Mouse (Mus musculus): Measurements from ENCODE around the gene Olfr523. TPM values are rescaled to one million over a fixed set of nuclear protein-coding genes. Genes with fewer than 3 reads are reported as not detected.

The Olfr523 gene
- polyA plus RNA-seq, 1 experiment from 2014 or later: not detected

DNA sequence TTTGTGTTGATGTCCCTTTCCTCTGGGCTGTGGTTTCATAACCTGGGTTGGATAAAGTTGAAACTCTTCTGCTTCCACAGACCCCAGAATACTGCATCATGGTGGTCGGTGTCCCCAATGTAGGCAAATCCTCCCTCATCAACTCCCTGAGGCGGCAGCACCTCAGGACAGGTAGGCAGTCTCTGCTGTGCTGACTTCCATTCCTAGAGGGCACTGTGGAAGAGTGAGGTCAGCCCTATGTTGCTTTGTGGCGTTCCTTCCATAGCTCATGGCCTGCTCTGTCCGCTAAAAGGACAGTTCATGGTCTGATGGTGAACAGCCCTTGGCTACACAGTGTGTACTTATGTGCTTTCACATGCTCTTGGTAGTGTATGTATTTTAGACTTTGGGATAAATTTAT lies 28.5 kb upstream of the Olfr523 start:
- Histone ChIP-seq H3K27ac (no peak overlapping the region), H3K4me1 (no peaks in the 10 kb centered on the region), H3K4me2 (replicated peaks) (no peak overlapping the region), H3K9me3 (no peaks in the 10 kb centered on the region), H3K27me3 (replicated peaks) (no peaks in the 10 kb centered on the region), H3K4me3 (no peak overlapping the region), H3K36me3 (peaks cover 5% of the 10 kb centered on the region; the same call in 1 of the 2 replicates), H3K9ac (no peak overlapping the region)
- ATAC-seq (ENCODE audit: low FRiP score, low read depth): no peak
- 87% methylated on average over 4 of the region's 4 CpGs for WGBS

GRCm38 (mm10) chr7:140153383-140153782 lies 19.6 kb upstream of the Olfr523 start:
- H3K27me3 ChIP-seq (replicated peaks): peaks cover 27% of the 10 kb centered on the region
- WGBS: 5% methylated on average over 28 of the region's 28 CpGs
- H3K4me3 ChIP-seq: peak overlapping the region; percentile 20
- no peaks in the 10 kb centered on the region for H3K9me3 ChIP-seq
- peaks cover 8% of the 10 kb centered on the region; the same call in 1 of the 2 replicates for H3K36me3 ChIP-seq
- H3K9ac ChIP-seq: peak overlapping the region; percentile 58
- H3K4me1 ChIP-seq: peaks cover 8% of the 10 kb centered on the region
- H3K4me2 ChIP-seq (replicated peaks): peak overlapping the region; percentile 62
- H3K27ac ChIP-seq: no peak overlapping the region
- peak; percentile 42 for ATAC-seq (ENCODE audit: low FRiP score, low read depth)

GRCm38 (mm10) chr7:140153829-140154217 lies 19.2 kb upstream of the Olfr523 start:
- H3K9me3 ChIP-seq: no peaks in the 10 kb centered on the region
- peaks cover 8% of the 10 kb centered on the region; the same call in 1 of the 2 replicates for H3K36me3 ChIP-seq
- peak overlapping the region; percentile 62 for H3K4me2 ChIP-seq (replicated peaks)
- H3K4me3 ChIP-seq: peak overlapping the region; percentile 36
- H3K4me1 ChIP-seq: peaks cover 8% of the 10 kb centered on the region
- H3K9ac ChIP-seq: peak overlapping the region; percentile 58
- 26% methylated on average over 4 of the region's 4 CpGs for WGBS
- H3K27ac ChIP-seq: no peak overlapping the region
- peaks cover 27% of the 10 kb centered on the region for H3K27me3 ChIP-seq (replicated peaks)
- 0 out of 2 replicates have a peak, but pooled peaks have one; percentile 8 for ATAC-seq (ENCODE audit: low FRiP score, low read depth)

GRCm38 (mm10) chr7:140154218-140154927 lies 18.6 kb upstream of the Olfr523 start, which contains the start of gene Sprn:
Gene Sprn, minus strand, starts transcription at chr7:140154877.
- peak; percentile 49 for ATAC-seq (ENCODE audit: low FRiP score, low read depth)
- no peaks in the 10 kb centered on the region for H3K9me3 ChIP-seq
- H3K9ac ChIP-seq: peak within 1 kb of the TSS; percentile 58
- peaks cover 8% of the 10 kb centered on the region; the same call in 1 of the 2 replicates for H3K36me3 ChIP-seq
- peaks cover 27% of the 10 kb centered on the region for H3K27me3 ChIP-seq (replicated peaks)
- WGBS: 2% methylated on average over 28 of the region's 28 CpGs
- H3K4me1 ChIP-seq: peaks cover 8% of the 10 kb centered on the region
- peak within 1 kb of the TSS; percentile 62 for H3K4me2 ChIP-seq (replicated peaks)
- H3K4me3 ChIP-seq: peak within 1 kb of the TSS; percentile 36
- H3K27ac ChIP-seq: no peak within 1 kb of the TSS

GRCm38 (mm10) chr7:140160363-140160762 lies 12.7 kb upstream of the Olfr523 start:
- Histone ChIP-seq H3K4me2 (replicated peaks) (no peak overlapping the region), H3K27ac (no peak overlapping the region), H3K36me3 (no peaks in the 10 kb centered on the region), H3K27me3 (replicated peaks) (no peaks in the 10 kb centered on the region), H3K9me3 (no peaks in the 10 kb centered on the region), H3K4me3 (no peak overlapping the region), H3K9ac (no peak overlapping the region), H3K4me1 (no peaks in the 10 kb centered on the region)
- ATAC-seq (ENCODE audit: low FRiP score, low read depth): no peak
- WGBS: 85% methylated on average over 3 of the region's 3 CpGs

DNA sequence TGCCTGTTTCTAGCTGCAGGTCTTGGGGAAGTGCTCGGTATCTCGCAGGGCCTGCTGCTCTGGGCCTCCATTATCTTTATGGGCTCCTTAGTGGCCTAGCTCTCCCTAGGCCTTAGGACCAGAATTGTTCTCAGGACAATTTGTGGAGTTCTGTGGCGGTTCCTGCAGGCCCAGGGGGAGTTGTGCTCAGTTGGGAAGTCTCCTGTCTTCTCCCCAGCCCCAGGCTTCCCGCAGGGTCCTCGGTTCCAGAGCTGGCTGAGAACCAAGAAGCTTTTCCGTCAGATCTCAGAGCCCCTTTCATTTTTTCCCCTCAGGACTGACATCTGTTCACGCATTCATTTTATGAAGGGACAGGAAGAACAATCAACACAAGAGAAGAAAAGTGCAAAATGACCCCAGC lies 8.4 kb upstream of the Olfr523 start, which contains the start of gene Olfr522:
Gene Olfr522 (minus strand): TSS at position 101 of the 400 bp plus-strand sequence.
- H3K27ac ChIP-seq: no peak within 1 kb of the TSS
- H3K36me3 ChIP-seq: no peaks in the 10 kb centered on the region
- no peak within 1 kb of the TSS for H3K4me2 ChIP-seq (replicated peaks)
- ATAC-seq (ENCODE audit: low FRiP score, low read depth): no peak
- no peak within 1 kb of the TSS for H3K4me3 ChIP-seq
- H3K27me3 ChIP-seq (replicated peaks): no peaks in the 10 kb centered on the region
- H3K4me1 ChIP-seq: no peaks in the 10 kb centered on the region
- no peak within 1 kb of the TSS for H3K9ac ChIP-seq
- WGBS: 76% methylated on average over 7 of the region's 7 CpGs
- H3K9me3 ChIP-seq: no peaks in the 10 kb centered on the region

DNA sequence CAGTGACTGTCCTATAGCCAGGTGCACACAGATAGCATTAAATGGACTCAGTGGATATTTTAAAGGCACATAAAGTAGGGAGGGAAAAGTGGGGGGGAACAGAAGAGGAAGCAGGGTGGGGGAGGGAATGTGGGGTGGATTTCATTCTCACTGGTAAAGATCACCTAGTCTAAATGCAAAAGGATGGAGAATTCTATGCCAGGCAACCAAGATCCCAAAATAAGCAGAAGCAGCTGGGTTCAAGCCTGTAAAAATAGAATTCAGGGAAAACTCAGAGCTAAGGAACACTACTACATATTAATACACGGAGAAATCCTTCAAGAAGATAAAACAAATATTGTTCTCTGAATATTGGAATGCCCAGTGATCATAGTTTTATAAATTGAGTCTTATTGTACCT lies 5.1 kb upstream of the Olfr523 start:
- Histone ChIP-seq H3K9ac (no peak overlapping the region), H3K4me2 (replicated peaks) (no peak overlapping the region), H3K27me3 (replicated peaks) (no peaks in the 10 kb centered on the region), H3K36me3 (no peaks in the 10 kb centered on the region), H3K9me3 (no peaks in the 10 kb centered on the region), H3K27ac (no peak overlapping the region), H3K4me1 (no peaks in the 10 kb centered on the region), H3K4me3 (no peak overlapping the region)
- 80% methylated on average over 1 of the region's 1 CpGs for WGBS
- no peak for ATAC-seq (ENCODE audit: low FRiP score, low read depth)

DNA sequence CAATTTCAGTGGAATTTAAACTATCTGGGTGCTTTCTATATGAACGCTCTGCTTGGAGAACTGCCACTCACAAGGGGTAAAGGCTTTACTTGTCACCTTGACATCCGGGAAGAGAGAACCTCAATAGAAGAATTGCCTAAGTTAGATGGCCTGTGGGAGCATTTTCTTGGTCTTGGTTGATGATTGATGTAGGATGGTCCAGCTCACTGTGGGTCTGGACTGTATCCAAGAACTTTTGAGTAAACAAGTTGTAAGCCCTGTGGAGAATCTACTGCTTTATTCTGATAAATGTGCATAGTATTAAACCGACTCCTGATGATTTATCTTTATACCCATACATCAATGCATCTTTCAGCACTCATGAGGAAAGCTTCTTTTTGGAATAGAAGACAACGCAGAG lies 3.6 kb upstream of the Olfr523 start:
- no peaks in the 10 kb centered on the region for H3K36me3 ChIP-seq

GRCm38 (mm10) chr7:140170863-140171262 lies 2.2 kb upstream of the Olfr523 start:
- H3K4me3 ChIP-seq: no peak overlapping the region

More for the DNA sequence above, 3.6 kb upstream of the Olfr523 start:
- no peak overlapping the region for H3K4me2 ChIP-seq (replicated peaks)
- WGBS: 89% methylated on average over 4 of the region's 4 CpGs
- H3K4me3 ChIP-seq: no peak overlapping the region
- no peaks in the 10 kb centered on the region for H3K9me3 ChIP-seq
- no peaks in the 10 kb centered on the region for H3K4me1 ChIP-seq
- no peak for ATAC-seq (ENCODE audit: low FRiP score, low read depth)
- no peaks in the 10 kb centered on the region for H3K27me3 ChIP-seq (replicated peaks)
- H3K9ac ChIP-seq: no peak overlapping the region
- no peak overlapping the region for H3K27ac ChIP-seq

DNA sequence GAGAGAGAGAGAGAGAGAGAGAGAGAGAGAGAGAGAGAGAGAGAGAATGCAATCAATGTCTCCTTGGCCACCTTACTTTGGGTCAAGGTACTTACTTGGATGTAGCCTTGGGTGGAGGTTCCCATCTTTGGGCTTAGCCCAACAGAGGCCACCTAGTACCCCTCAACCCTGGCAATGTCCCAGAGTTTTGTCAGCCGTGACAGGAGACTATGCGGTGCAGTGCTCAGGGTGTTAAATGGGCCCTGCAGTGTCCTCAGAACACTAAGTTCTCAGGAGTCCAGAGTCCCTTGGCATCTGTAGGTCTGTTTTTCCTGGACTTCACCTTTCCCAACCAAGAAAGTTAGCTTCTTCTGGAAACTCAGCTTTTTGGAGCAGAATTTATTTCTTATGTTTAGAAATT lies 6.2 kb downstream of the Olfr523 start:
- Histone ChIP-seq H3K9me3 (no peaks in the 10 kb centered on the region), H3K4me3 (no peak overlapping the region)
- WGBS: 88% methylated on average over 2 of the region's 2 CpGs

More at GRCm38 (mm10) chr7:140170863-140171262, 2.2 kb upstream of the Olfr523 start:
- Histone ChIP-seq H3K4me1 (no peaks in the 10 kb centered on the region), H3K9me3 (no peaks in the 10 kb centered on the region), H3K4me2 (replicated peaks) (no peak overlapping the region), H3K27me3 (replicated peaks) (no peaks in the 10 kb centered on the region), H3K9ac (no peak overlapping the region), H3K27ac (no peak overlapping the region), H3K36me3 (no peaks in the 10 kb centered on the region)
- 98% methylated on average over 3 of the region's 3 CpGs for WGBS
- no peak for ATAC-seq (ENCODE audit: low FRiP score, low read depth)

DNA sequence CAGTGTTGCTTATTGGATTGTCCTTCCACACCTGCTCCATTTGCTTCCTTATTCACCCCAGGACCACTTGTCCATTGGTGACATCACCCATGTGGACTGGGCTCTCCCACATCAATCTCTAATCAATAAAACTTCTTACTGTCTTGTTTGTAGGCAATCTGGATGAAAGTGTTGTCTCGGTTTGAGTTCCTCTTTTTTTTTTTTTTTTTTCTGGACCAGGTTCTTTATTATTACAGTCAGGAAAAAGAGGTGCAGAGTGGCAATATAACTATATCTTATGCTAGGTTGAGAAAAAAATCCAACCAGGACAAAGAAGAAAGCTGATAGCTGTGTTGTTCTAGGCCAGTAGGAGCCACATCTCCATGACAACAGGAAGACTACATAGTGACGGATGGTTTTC lies 7.7 kb downstream of the Olfr523 start:
- no peaks in the 10 kb centered on the region for H3K4me1 ChIP-seq
- no peaks in the 10 kb centered on the region for H3K27me3 ChIP-seq (replicated peaks)
- H3K36me3 ChIP-seq: no peaks in the 10 kb centered on the region
- no peak overlapping the region for H3K4me2 ChIP-seq (replicated peaks)
- ATAC-seq (ENCODE audit: low FRiP score, low read depth): no peak
- WGBS: 95% methylated on average over 2 of the region's 2 CpGs
- H3K9ac ChIP-seq: no peak overlapping the region
- H3K9me3 ChIP-seq: no peaks in the 10 kb centered on the region
- H3K4me3 ChIP-seq: no peak overlapping the region
- H3K27ac ChIP-seq: no peak overlapping the region

More for the DNA sequence above, 6.2 kb downstream of the Olfr523 start:
- no peak for ATAC-seq (ENCODE audit: low FRiP score, low read depth)
- H3K36me3 ChIP-seq: no peaks in the 10 kb centered on the region
- no peak overlapping the region for H3K27ac ChIP-seq
- no peak overlapping the region for H3K4me2 ChIP-seq (replicated peaks)
- H3K27me3 ChIP-seq (replicated peaks): no peaks in the 10 kb centered on the region
- no peak overlapping the region for H3K9ac ChIP-seq
- H3K4me1 ChIP-seq: no peaks in the 10 kb centered on the region

- ATAC-seq (ENCODE audit: low FRiP score, low read depth): no peak
- no peaks in the 10 kb centered on the region for H3K27me3 ChIP-seq (replicated peaks)
- no peaks in the 10 kb centered on the region for H3K4me1 ChIP-seq
- H3K27ac ChIP-seq: no peak overlapping the region
- WGBS: 83% methylated on average over 4 of the region's 4 CpGs
- no peak overlapping the region for H3K9ac ChIP-seq
- no peaks in the 10 kb centered on the region for H3K9me3 ChIP-seq
- no peak overlapping the region for H3K4me3 ChIP-seq
- no peak overlapping the region for H3K4me2 ChIP-seq (replicated peaks)
- no peaks in the 10 kb centered on the region for H3K36me3 ChIP-seq
These were observed 11.2 kb downstream of the Olfr523 start for GRCm38 (mm10) chr7:140184206-140184605.
